Mouse (Mus musculus) right cerebral cortex, postnatal 14 days (tissue): ENCODE results near the gene Zpld1.

Experiments
- DNase-seq: peaks from one replicate; pipeline ENCODE4 v3.0.0; 2022

The Zpld1 gene

GRCm38 (mm10) chr16:55297886-55298285 is at the start of gene Zpld1:
Zpld1 (minus strand) TSS chr16:55297986.
- DNase-seq, result no peak

DNA sequence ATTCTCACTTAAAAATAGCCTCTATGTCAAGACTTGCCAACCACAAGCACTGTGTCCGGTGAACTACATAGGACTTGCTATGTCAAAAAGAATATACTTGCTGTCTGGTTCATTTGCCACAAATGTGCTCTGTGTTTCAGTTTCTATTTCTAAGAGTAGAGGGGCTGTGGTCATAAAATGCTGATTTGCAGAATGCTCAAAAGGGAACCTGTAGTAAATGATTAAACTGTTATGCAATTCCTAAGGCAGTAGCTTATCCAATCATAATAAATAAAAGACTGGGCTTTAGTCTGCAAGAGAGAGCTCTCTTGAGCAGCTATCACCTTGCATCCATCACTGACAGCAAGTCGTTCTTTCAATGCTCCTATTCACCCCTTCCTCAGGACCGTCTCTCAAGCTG is 47.9 kb upstream of the Zpld1 start:
- no peak for DNase-seq

DNA sequence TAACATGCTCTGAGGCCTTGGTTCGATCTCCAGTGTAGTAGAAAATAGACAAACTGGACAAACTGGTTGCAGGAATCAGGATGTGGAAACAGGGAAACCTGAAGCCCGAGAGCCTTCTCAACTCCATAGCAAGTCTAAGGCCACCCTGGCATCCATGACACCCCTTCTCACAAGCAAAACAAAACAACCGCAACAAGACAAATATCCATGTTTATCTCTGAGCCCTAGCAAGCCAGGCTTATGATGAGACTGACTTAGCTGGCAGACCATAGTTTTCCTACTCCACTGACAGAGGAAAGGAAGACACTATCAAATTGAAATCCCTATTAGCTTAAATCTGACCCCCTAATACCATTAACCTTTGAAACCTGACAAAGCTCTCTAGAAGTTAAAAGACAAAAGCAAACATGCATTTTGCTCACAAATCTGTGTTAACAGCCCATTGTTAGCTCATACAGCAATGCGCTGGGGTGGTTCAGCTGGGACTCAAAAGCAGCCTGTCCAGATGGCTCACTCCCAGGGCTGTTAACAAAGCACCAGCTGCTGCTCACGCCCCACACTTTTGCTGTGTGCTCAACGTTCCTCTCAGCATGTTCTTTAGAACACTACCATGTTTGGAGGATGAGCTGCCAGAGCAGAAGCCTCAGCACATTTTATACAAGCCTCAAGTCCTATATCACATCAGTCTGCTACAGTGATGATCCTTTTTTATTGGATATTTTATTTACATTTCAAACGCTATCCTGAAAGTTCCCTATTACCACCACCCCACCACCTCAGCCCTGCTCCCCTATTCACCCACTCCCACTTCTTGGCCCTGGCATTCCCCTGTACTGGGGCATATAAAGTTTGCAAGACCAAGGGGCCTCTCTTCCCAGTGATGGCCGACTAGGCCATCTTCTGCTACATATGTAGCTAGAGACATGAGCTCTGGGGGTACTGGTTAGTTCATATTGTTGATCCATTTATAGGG is 24.0 kb upstream of the Zpld1 start:
- peak; percentile 52 for DNase-seq

GRCm38 (mm10) chr16:55316996-55317395 is 19.2 kb upstream of the Zpld1 start:
- no peak for DNase-seq

DNA sequence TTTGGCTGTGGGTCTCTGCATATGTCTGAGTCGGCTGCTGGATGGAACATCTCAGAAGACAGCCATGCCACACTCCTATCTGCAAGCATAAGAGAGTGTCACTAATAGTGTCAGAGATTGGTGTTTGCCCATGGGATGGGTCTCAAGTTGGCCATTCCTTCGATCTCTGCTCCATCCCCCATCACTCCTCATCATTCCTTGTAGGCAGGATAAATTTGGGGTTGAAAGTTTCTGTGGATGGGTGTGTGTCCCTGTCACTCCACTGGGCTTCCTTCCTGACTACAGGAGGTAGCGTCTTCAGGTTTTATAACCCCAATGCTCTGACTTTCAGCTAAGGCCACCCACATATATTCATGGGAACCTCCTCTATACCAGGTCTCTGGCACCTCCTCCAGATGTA is 14.3 kb upstream of the Zpld1 start:
- DNase-seq, result no peak

- no peak for DNase-seq
Measured at GRCm38 (mm10) chr16:55282696-55283095, 15.1 kb downstream of the Zpld1 start.

DNA sequence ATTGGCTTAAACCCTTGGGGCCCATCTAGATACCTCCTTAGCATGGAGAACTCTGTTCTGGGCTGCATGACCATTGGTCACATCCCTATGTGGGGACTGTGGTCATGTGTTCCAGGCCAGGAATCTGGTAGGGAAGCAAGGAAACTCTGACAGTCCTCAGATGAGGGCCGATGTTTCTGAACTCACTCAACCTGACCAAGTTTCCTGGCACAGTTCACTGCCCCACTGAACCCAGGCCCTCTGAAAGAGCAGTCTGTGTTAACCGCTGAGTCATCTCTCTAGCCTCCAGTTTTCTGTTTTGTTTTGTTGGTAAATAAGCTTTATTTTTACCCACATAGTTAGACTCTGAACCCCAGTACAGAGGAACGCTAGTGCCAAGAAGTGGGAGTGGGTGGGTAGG is 20.3 kb downstream of the Zpld1 start:
- no peak for DNase-seq

- DNase-seq, result no peak
Measured at GRCm38 (mm10) chr16:55265281-55265680, 32.5 kb downstream of the Zpld1 start.

- DNase-seq, result no peak
Measured at GRCm38 (mm10) chr16:55260862-55261574, 36.8 kb downstream of the Zpld1 start.

DNA sequence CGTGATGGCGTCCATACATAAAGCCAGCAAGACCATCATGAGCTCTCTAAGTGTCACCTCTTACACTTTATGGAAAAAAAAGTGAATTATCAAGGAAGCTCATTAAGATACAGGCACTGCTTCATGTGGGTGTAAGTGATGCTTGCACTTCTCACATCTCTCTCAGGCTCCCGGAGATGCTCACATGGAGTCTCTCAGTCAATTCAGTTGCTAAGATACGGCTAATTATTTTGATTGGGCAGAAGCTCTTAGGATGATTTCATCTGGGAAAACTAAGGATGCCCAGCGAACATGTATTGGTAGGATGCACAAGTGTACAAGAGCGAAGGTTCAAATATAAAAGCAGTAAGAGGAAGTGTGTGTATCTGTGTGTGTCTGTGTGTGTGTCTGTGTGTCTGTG is 38.1 kb downstream of the Zpld1 start:
- no peak for DNase-seq

- DNase-seq, result no peak
Measured at GRCm38 (mm10) chr16:55240996-55241395, 56.8 kb downstream of the Zpld1 start.

- no peak for DNase-seq
Measured at GRCm38 (mm10) chr16:55228995-55229622, 68.7 kb downstream of the Zpld1 start.

- no peak for DNase-seq
Measured at GRCm38 (mm10) chr16:55203945-55204344, 93.8 kb downstream of the Zpld1 start.

DNA sequence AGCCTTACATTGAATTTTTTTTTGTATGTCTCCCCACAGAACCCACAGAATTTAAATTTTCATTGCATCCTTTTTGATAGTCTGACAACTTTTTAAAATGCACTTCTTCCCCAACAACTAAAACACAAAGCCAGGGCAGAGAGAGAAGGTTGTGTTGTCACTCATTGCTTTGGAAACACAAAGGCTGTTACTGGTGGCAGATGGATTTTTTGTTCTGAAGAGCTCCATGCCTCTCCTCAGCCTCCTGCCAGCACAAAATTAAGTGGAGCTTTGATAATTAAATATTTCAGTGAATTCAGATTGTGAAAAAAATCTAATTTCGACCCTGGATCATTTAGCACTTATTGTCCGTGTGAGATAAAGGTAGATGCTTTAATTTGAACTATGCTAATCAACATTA is 107.4 kb downstream of the Zpld1 start:
- no peak for DNase-seq

- DNase-seq, result no peak
Measured at GRCm38 (mm10) chr16:55185370-55185769, 112.4 kb downstream of the Zpld1 start.
